Mouse (Mus musculus) intestine, postnatal 0 days (tissue): Measurements from ENCODE around the gene Med12l. TPM values are rescaled to one million over a fixed set of nuclear protein-coding genes. Genes with fewer than 3 reads are reported as not detected.

Source experiments
- ATAC-seq: fragments of 200-750 bp; cut with Nextera tagmentation; 2 replicates; pipeline ENCODE4 v1.8.0; 2017; ENCODE audit warnings: mild to moderate bottlenecking, moderate TSS enrichment, moderate library complexity
- H3K27ac ChIP-seq: fragments of 300-500 bp; sonication (generic); 2 replicates; pipeline ENCODE4 v1.5.1; 2014; ENCODE audit warnings: mild to moderate bottlenecking, low read depth, low read length, moderate library complexity
- H3K27me3 ChIP-seq: fragments of 300-500 bp; sonication (generic); replicated peaks from 2 replicates; pipeline ENCODE4 v1.6.1; 2014; ENCODE audit warnings: low read length, mixed read lengths; ENCODE audit not compliant: control insufficient read depth, insufficient read depth
- H3K36me3 ChIP-seq: fragments of 300-500 bp; sonication (generic); 2 replicates; pipeline ENCODE4 v1.6.1; 2014; ENCODE audit warnings: mild to moderate bottlenecking, moderate library complexity; ENCODE audit not compliant: control insufficient read depth, insufficient read depth
- H3K4me1 ChIP-seq: fragments of 300-500 bp; sonication (generic); replicated peaks from 2 replicates; pipeline ENCODE4 v1.6.1; 2014; ENCODE audit warnings: antibody characterized with exemption, low read length, mixed read lengths; ENCODE audit not compliant: control insufficient read depth, insufficient read depth
- H3K4me2 ChIP-seq: fragments of 300-500 bp; sonication (generic); replicated peaks from 2 replicates; pipeline ENCODE4 v1.6.1; 2014; ENCODE audit warnings: low read depth, mild to moderate bottlenecking, moderate library complexity
- H3K4me3 ChIP-seq: fragments of 300-500 bp; sonication (generic); 2 replicates; pipeline ENCODE4 v1.5.1; 2014; ENCODE audit warnings: low read depth, low read length
- H3K9ac ChIP-seq: fragments of 300-500 bp; sonication (generic); 2 replicates; pipeline ENCODE4 v1.6.1; 2014; ENCODE audit warnings: mild to moderate bottlenecking, low read depth, low read length
- H3K9me3 ChIP-seq: fragments of 300-500 bp; sonication (generic); 2 replicates; pipeline ENCODE4 v1.6.1; 2016; ENCODE audit warnings: mixed run types; ENCODE audit not compliant: control insufficient read depth
- CTCF ChIP-seq: sonication (generic); IDR thresholded peaks from 2 replicates; pipeline ENCODE4 v1.5.1; 2016; ENCODE audit warnings: low read depth, mild to moderate bottlenecking, control low read depth, antibody characterized with exemption, moderate library complexity
- WGBS: fragments of 180-500 bp; shearing (Covaris S2); extraction: QIAGEN DNeasy Blood & Tissue Kit; methylation state at CpG from one replicate; pipeline ENCODE4 v1.1.7; 2014; 5-methylcytosine and 5-hydroxymethylcytosine counted together
- polyA plus RNA-seq: library from polyadenylated mRNA; unstranded; fragments of >200 nt; fragmentation: Nextera tagmentation; extraction: Ambion mirVana; gene quantifications from 2 replicates; pipeline ENCODE4 v1.2.1, GENCODE M21; 2015

The Med12l gene
- polyA plus RNA-seq, 1 experiment from 2014 or later: 0.42 TPM

DNA sequence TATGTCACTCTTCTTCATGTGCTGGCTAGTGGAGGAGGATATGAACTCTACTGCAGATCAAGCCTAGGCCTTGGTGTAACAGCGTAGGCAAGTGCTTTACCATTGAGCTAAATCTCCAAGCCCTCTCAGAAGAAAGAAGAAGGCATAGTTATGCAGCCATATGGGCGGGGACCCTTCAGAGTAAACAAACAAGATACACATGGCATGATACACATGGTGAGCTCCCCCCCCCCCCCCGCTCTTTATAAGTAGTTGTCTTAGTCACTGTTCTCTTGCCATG, 272.6 kb downstream of the Med12l start:
- 91% methylated on average over 3 of the region's 3 CpGs for WGBS
- TF ChIP-seq CTCF: no peak
- Histone ChIP-seq H3K36me3 (no peaks in the 10 kb centered on the region), H3K27me3 (no peaks in the 10 kb centered on the region), H3K9me3 (no peaks in the 10 kb centered on the region), H3K4me1 (no peaks in the 10 kb centered on the region), H3K27ac (no peak overlapping the region), H3K9ac (no peak overlapping the region), H3K4me2 (no peak overlapping the region), H3K4me3 (no peak overlapping the region)
- ATAC-seq: no peak

DNA sequence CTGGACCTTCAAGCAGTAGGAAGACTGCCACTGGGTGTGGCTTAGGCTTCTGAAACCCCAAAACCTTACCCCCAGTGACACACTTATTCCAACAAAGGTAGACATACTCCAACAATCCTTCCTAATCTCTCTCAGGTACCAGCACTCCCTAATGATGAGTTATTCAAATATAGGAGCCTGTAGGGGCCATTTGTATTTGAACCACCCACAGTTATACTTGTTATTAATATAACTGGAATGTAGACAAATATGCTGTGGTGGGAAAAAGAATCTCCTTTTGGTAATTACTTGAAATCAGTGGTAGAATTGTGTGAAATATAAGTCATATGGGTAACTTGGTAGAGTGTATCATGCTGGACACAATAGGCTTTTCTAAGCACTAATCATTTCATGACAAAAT, 273.0 kb downstream of the Med12l start:
- no peaks in the 10 kb centered on the region for H3K9me3 ChIP-seq
- no peak for ATAC-seq
- no peak overlapping the region for H3K4me3 ChIP-seq
- no peaks in the 10 kb centered on the region for H3K36me3 ChIP-seq
- TF ChIP-seq CTCF: no peak
- no peaks in the 10 kb centered on the region for H3K4me1 ChIP-seq
- H3K27me3 ChIP-seq: no peaks in the 10 kb centered on the region
- H3K9ac ChIP-seq: no peak overlapping the region
- H3K4me2 ChIP-seq: no peak overlapping the region
- no peak overlapping the region for H3K27ac ChIP-seq

- H3K27me3 ChIP-seq: no peaks in the 10 kb centered on the region
- TF ChIP-seq CTCF: no peak
These were observed 284.9 kb downstream of the Med12l start for GRCm38 (mm10) chr3:59290551-59290950.

DNA sequence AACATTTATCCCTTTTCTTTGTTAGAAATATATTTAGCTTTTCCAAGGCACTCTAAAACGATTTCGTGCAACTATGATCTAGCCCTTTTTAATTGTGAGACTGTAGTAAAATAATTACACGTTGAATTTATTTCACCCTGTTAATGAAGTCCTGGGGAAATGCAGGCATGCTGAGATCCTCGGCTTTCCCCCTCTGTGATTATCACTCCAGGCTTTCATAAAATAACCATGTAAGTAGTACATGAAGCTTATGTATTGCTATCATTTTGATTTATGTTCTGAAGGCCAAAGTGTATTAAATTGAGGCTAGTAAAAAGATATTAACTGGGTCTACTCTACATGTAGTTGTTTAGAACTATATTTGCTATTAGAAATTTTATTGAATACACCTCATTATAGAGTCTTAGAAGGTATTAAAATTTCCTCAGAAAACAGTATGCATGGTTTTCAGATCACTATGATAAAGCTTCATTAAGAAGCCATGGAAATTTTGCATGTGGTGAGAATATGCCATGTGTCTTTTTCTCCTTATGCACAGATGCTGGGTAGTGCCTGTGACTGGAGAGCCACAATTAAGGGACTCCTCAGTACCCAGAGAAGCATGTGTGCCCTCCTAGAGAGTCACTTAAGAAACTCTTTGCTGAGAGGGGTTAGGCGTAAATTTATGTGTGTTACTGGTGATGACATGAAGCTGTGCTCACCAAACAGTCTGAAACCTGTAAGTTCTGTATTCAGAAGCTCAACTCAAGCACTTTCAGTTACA, 288.0 kb downstream of the Med12l start:
- no peak overlapping the region for H3K9ac ChIP-seq
- H3K36me3 ChIP-seq: no peaks in the 10 kb centered on the region
- 85% methylated on average over 5 of the region's 5 CpGs for WGBS
- no peak overlapping the region for H3K4me2 ChIP-seq
- no peaks in the 10 kb centered on the region for H3K27me3 ChIP-seq
- no peak overlapping the region for H3K27ac ChIP-seq
- TF ChIP-seq CTCF: no peak
- no peaks in the 10 kb centered on the region for H3K4me1 ChIP-seq
- H3K4me3 ChIP-seq: no peak overlapping the region
- ATAC-seq: no peak
- H3K9me3 ChIP-seq: no peaks in the 10 kb centered on the region

More at GRCm38 (mm10) chr3:59290551-59290950, 284.9 kb downstream of the Med12l start:
- no peaks in the 10 kb centered on the region for H3K9me3 ChIP-seq
- H3K4me2 ChIP-seq: no peak overlapping the region
- H3K27ac ChIP-seq: no peak overlapping the region
- WGBS: 48% methylated on average over 2 of the region's 2 CpGs
- H3K4me3 ChIP-seq: no peak overlapping the region
- no peak overlapping the region for H3K9ac ChIP-seq
- no peaks in the 10 kb centered on the region for H3K36me3 ChIP-seq
- no peak for ATAC-seq
- H3K4me1 ChIP-seq: no peaks in the 10 kb centered on the region

GRCm38 (mm10) chr3:59295699-59296562, 290.3 kb downstream of the Med12l start:
- no peak for ATAC-seq
- H3K27me3 ChIP-seq: no peaks in the 10 kb centered on the region
- no peak overlapping the region for H3K4me3 ChIP-seq
- H3K27ac ChIP-seq: no peak overlapping the region
- H3K9ac ChIP-seq: no peak overlapping the region
- 87% methylated on average over 16 of the region's 16 CpGs for WGBS
- no peaks in the 10 kb centered on the region for H3K9me3 ChIP-seq
- H3K4me2 ChIP-seq: no peak overlapping the region
- no peaks in the 10 kb centered on the region for H3K4me1 ChIP-seq
- no peak for TF ChIP-seq CTCF
- no peaks in the 10 kb centered on the region for H3K36me3 ChIP-seq

- H3K27me3 ChIP-seq: no peaks in the 10 kb centered on the region
- H3K9me3 ChIP-seq: no peaks in the 10 kb centered on the region
- no peak overlapping the region for H3K27ac ChIP-seq
- no peak for TF ChIP-seq CTCF
- no peak for ATAC-seq
- WGBS: 87% methylated on average over 5 of the region's 5 CpGs
- H3K36me3 ChIP-seq: no peaks in the 10 kb centered on the region
- H3K9ac ChIP-seq: no peak overlapping the region
- H3K4me2 ChIP-seq: no peak overlapping the region
- no peak overlapping the region for H3K4me3 ChIP-seq
- H3K4me1 ChIP-seq: no peaks in the 10 kb centered on the region
These were observed 291.0 kb downstream of the Med12l start for GRCm38 (mm10) chr3:59296563-59297130.
